Mouse (Mus musculus): ENCODE measurements at regions not wholly inside any gene's neighbourhood (a gene's known extent, or its start where the extent isn't known, plus 50 kb on each side); places are given as distances from the start of the nearest gene placed in this dataset.

GRCm38 (mm10) chr14:76763539-76763938, 206.8 kb upstream of the Serp2 start:
- DNase-seq, result no peak
- intact Hi-C loops (cut with DNase I), result loop anchor here (2.0 kb wide), 1 partner anchor 259 kb away; no protein-coding TSS in a partner anchor

- DNase-seq, result no peak
- intact Hi-C loops (cut with DNase I), result loop anchor here (2.0 kb wide), 1 partner anchor 258 kb away; no protein-coding TSS in a partner anchor
These were observed 206.1 kb upstream of the Serp2 start for GRCm38 (mm10) chr14:76762777-76763176.

- no peak for DNase-seq
- intact Hi-C loops (cut with DNase I), result loop anchor here (2.0 kb wide), 1 partner anchor 257 kb away; no protein-coding TSS in a partner anchor
These were observed 205.0 kb upstream of the Serp2 start for GRCm38 (mm10) chr14:76761691-76762090.

GRCm38 (mm10) chr14:76761274-76761673, 204.6 kb upstream of the Serp2 start:
- intact Hi-C loops (cut with DNase I), result no loop called here
- no peak for DNase-seq

- intact Hi-C loops (cut with DNase I), result no loop called here
- peak; percentile 75 to 77 for DNase-seq
These were observed 203.9 kb upstream of the Serp2 start for GRCm38 (mm10) chr14:76760509-76761023.

- intact Hi-C loops (cut with DNase I), result no loop called here
- DNase-seq, result no peak
These were observed 202.7 kb upstream of the Serp2 start for GRCm38 (mm10) chr14:76759377-76759776.

- intact Hi-C loops (cut with DNase I), result no loop called here
- DNase-seq, result no peak
These were observed 201.9 kb upstream of the Serp2 start for GRCm38 (mm10) chr14:76758589-76758988.

- intact Hi-C loops (cut with DNase I), result no loop called here
- DNase-seq, result no peak
These were observed 199.1 kb upstream of the Serp2 start for GRCm38 (mm10) chr14:76755591-76756376.

- DNase-seq, result no peak
- intact Hi-C loops (cut with DNase I), result no loop called here
These were observed 197.0 kb upstream of the Serp2 start for GRCm38 (mm10) chr14:76753734-76754133.

GRCm38 (mm10) chr14:76749178-76749577, 192.5 kb upstream of the Serp2 start:
- intact Hi-C loops (cut with DNase I), result no loop called here
- no peak for DNase-seq

- no peak for DNase-seq
- intact Hi-C loops (cut with DNase I), result no loop called here
These were observed 192.0 kb upstream of the Serp2 start for GRCm38 (mm10) chr14:76748711-76749110.

GRCm38 (mm10) chr14:76747814-76748213, 191.1 kb upstream of the Serp2 start:
- intact Hi-C loops (cut with DNase I), result no loop called here
- no peak for DNase-seq

- intact Hi-C loops (cut with DNase I), result no loop called here
- no peak for DNase-seq
These were observed 189.6 kb upstream of the Serp2 start for GRCm38 (mm10) chr14:76746282-76746681.

GRCm38 (mm10) chr14:76744674-76745433, 188.2 kb upstream of the Serp2 start:
- no peak for DNase-seq
- intact Hi-C loops (cut with DNase I), result no loop called here

GRCm38 (mm10) chr14:76742297-76742696, 185.6 kb upstream of the Serp2 start:
- intact Hi-C loops (cut with DNase I), result no loop called here
- DNase-seq, result no peak

GRCm38 (mm10) chr14:76739836-76740597, 183.3 kb upstream of the Serp2 start:
- peak; percentile 52 to 67 for DNase-seq
- intact Hi-C loops (cut with DNase I), result no loop called here

GRCm38 (mm10) chr14:76735997-76736396, 179.3 kb upstream of the Serp2 start:
- no peak for DNase-seq
- intact Hi-C loops (cut with DNase I), result no loop called here

- DNase-seq, result no peak
- intact Hi-C loops (cut with DNase I), result no loop called here
These were observed 178.4 kb upstream of the Serp2 start for GRCm38 (mm10) chr14:76735107-76735506.

GRCm38 (mm10) chr14:76733258-76733823, 176.7 kb upstream of the Serp2 start:
- DNase-seq, result no peak
- intact Hi-C loops (cut with DNase I), result no loop called here

Measured in heart, postnatal 14 days (tissue).